Mouse (Mus musculus) lung, adult 2 months (tissue): ENCODE results near the gene Ttc16.

Experiments
- CTCF ChIP-seq: fragments of 200-500 bp; IDR thresholded peaks from 2 replicates; pipeline ENCODE4 v1.5.1; 2011; ENCODE audit warnings: mild to moderate bottlenecking, low read length, control low read depth; ENCODE audit not compliant: insufficient read depth
- POLR2A ChIP-seq: fragments of 200-500 bp; IDR thresholded peaks from 2 replicates; pipeline ENCODE4 v1.6.1; 2011; ENCODE audit warnings: low read depth, mild to moderate bottlenecking, control low read depth, low read length, borderline replicate concordance; ENCODE audit errors: extremely low read depth

- TF ChIP-seq CTCF (no peak), POLR2A (peak; percentile 48; the same call in 1 of the 2 replicates)
These were observed 24.4 kb downstream of the Ttc16 start for GRCm38 (mm10) chr2:32750887-32751664.
